Mouse (Mus musculus) heart, embryonic 14.5 days (tissue): Measurements from ENCODE around the gene Gm21882. TPM values are rescaled to one million over a fixed set of nuclear protein-coding genes. Genes with fewer than 3 reads are reported as not detected.
"Not testable (repeated sequence)": the region's sequence is repeated elsewhere in the genome, so short reads cannot be mapped to it uniquely, and the experiment has no call there.

Experiments used
- ATAC-seq: fragments of 200-750 bp; cut with Nextera tagmentation; 2 replicates; pipeline ENCODE4 v1.8.0; 2017; ENCODE audit warnings: low read depth, moderate TSS enrichment; ENCODE audit not compliant: insufficient number of reproducible peaks, insufficient read depth, low FRiP score
- H3K27ac ChIP-seq, 2 experiments: fragments of 200-500 bp in 1 of 2; fragments of 300-500 bp in 1 of 2; sonication (generic) in 1 of 2; replicated peaks in 1 of 2; 2 replicates each; pipeline ENCODE4 v1.5.1; 2012 to 2014; ENCODE audit warnings: low read depth in 2 of 2, low read length in 2 of 2, control low read depth in 1 of 2, mild to moderate bottlenecking in 1 of 2, mixed read lengths in 1 of 2; ENCODE audit not compliant: control insufficient read depth in 1 of 2, insufficient read depth in 1 of 2
- H3K27me3 ChIP-seq: fragments of 300-500 bp; sonication (generic); 2 replicates; pipeline ENCODE4 v1.6.1; 2014; ENCODE audit warnings: mild to moderate bottlenecking, low read length, control low read depth; ENCODE audit not compliant: control insufficient read depth, insufficient read depth
- H3K36me3 ChIP-seq: fragments of 300-500 bp; sonication (generic); 2 replicates; pipeline ENCODE4 v1.6.1; 2014; ENCODE audit warnings: mild to moderate bottlenecking, control low read depth, low read length, mixed read lengths; ENCODE audit not compliant: control insufficient read depth, insufficient read depth
- H3K4me1 ChIP-seq, 2 experiments: fragments of 200-500 bp in 1 of 2; fragments of 300-500 bp in 1 of 2; sonication (generic) in 1 of 2; 2 replicates each; pipeline ENCODE4 v1.6.1; 2012 to 2014; ENCODE audit warnings: low read length in 2 of 2, control low read depth in 1 of 2, mixed read lengths in 1 of 2; ENCODE audit not compliant: control insufficient read depth in 2 of 2, insufficient read depth in 2 of 2
- H3K4me2 ChIP-seq: fragments of 300-500 bp; sonication (generic); 2 replicates; pipeline ENCODE4 v1.6.1; 2014; ENCODE audit warnings: mild to moderate bottlenecking, low read length
- H3K4me3 ChIP-seq, 2 experiments: fragments of 200-500 bp in 1 of 2; fragments of 300-500 bp in 1 of 2; sonication (generic) in 1 of 2; 2 replicates each; pipeline ENCODE4 v1.5.1; 2012 to 2014; ENCODE audit warnings: low read length in 2 of 2, mild to moderate bottlenecking in 2 of 2, control low read depth in 1 of 2, low read depth in 1 of 2, moderate library complexity in 1 of 2; ENCODE audit not compliant: control insufficient read depth in 1 of 2, insufficient read depth in 1 of 2
- H3K9ac ChIP-seq: fragments of 300-500 bp; sonication (generic); 2 replicates; pipeline ENCODE4 v1.6.1; 2014; ENCODE audit warnings: mild to moderate bottlenecking, low read length
- H3K9me3 ChIP-seq: fragments of 300-500 bp; sonication (generic); 2 replicates; pipeline ENCODE4 v1.6.1; 2016; ENCODE audit warnings: low read length, control low read depth; ENCODE audit not compliant: control insufficient read depth
- WGBS: fragments of 180-500 bp; shearing (Covaris S2); extraction: QIAGEN DNeasy Blood & Tissue Kit; methylation state at CpG from one replicate; pipeline ENCODE4 v1.1.7; 2014; 5-methylcytosine and 5-hydroxymethylcytosine counted together
- polyA plus RNA-seq: library from polyadenylated mRNA; unstranded; fragments of >200 nt; fragmentation: Nextera tagmentation; extraction: Ambion mirVana; gene quantifications from 2 replicates; pipeline ENCODE4 v1.2.1, GENCODE M21; 2014

Gene Gm21882
- polyA plus RNA-seq: not detected in 2 replicates

DNA sequence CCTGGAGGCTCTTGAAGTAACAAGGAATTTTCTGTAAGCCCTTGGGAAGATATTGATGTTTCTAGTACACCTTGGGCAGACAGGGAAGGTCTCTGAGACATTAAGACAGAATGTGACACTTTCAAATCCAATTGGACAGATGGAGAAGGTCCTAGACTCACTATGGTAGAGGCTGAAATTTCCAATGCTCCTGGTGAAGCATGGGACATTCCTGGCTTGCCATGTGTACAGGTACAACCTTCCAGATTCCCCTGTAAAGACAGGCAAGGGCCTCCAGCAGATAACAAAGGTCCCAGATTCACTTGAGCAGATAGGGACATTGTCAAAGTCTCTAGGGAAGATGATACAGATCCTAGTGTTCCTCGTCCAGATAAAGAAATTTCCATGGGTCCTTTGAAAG, at the start of gene Gm21882:
Gene Gm21882, minus strand, starts transcription at position 101 of the 400 bp plus-strand sequence.
- not testable (repeated sequence) for H3K27ac ChIP-seq, H3K9ac ChIP-seq, H3K36me3 ChIP-seq, H3K4me2 ChIP-seq, H3K4me3 ChIP-seq, H3K9me3 ChIP-seq, H3K4me1 ChIP-seq, H3K27me3 ChIP-seq, ATAC-seq
- WGBS: no CpG with 5 or more reads among the region's 1 CpGs

Other genes with a start within 250 kb of the Gm21882 start
- not detected in 2 replicates for gene Gm21865, start 64.6 kb downstream of the Gm21882 start, polyA plus RNA-seq